Mouse (Mus musculus) embryo, embryonic 10.5 days (tissue): Measurements from ENCODE around the gene Pard3.
A peak's percentile ranks its signal among the peaks of the same experiment; 100 is the strongest.

ENCODE experiments used
- DNase-seq: peaks from one replicate; pipeline ENCODE4 v3.0.0-alpha.2; 2015; ENCODE audit warnings: low spot score

Pard3 gene

GRCm38 (mm10) chr8:127181246-127181645, 117.6 kb downstream of the Pard3 start:
- no peak for DNase-seq

DNA sequence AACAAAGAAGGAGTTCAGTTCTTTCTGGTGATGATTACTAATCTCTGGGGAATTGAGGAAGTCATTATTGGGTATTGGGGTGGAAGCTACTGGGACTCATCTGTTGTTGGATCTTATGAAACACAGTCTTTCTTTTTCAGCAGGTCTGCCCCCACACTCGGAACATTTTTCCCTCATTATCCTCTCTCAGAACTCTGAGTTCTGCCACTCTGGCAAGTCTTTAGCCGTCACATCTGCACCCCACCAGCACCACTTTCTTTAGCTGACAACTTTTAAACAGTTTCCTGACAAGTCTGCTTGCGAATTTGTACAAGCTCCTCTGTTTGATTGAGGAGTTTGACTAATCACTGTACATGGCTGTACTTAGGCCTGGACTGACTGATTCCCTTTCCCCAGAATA, 118.4 kb downstream of the Pard3 start:
- no peak for DNase-seq

DNA sequence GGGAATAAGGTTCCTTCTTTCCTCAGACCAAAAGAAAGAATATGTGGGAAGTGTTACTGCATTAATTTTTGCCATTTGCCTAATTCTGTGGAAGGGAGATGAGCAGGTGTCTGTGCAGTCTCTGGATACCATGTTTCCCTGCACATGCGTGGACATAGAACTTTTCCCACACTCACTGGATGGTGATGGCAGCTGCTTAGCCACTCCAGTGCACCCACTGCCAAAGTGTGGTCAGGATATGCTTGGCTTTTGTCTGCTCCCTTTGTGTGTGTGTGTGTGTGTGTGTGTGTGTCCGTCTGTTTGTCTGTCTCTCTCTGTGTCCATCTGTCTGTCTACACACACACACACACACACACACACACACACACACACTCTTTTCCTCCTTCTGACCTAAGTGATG, 119.8 kb downstream of the Pard3 start:
- DNase-seq: no peak

DNA sequence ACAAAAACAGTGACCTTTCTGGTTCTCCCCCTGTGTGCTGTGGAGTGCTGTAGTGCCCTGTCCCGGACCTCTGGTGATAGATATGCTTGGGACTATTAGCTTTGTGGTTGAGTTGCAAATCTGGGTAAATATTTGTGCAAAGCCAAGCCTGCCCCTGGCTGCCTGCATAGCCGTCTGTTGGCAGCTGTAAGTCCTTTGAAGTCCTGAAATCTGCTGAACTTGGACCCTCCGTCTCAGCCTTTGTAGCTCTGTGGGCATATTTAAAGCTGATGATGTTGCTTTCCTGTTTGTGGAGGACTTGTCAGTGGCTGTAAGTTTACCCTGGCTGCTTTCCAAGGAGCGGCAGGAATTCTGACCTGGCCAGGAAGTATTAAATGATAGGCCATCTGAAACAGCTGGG, 120.3 kb downstream of the Pard3 start:
- DNase-seq: peak; percentile 50

DNA sequence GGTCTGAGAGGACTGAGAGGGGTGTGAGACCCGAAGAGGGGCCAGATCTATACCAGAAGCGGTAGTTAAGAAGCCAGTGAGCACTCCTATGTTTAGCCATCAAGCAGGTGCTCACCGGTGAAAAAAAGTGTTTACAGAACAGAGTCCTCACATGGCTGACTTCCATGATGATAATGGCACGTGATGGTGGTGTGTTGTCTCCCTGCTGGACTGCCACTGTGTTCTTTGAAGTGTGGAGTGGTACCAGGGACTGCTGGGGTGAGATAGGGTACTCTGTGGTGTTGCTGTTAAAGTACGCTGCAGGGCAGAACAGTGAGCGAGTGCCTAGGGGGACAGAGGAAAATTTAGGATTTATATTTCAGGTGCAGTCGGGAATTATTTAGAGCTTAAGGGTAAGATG, 122.2 kb downstream of the Pard3 start:
- no peak for DNase-seq

- DNase-seq: no peak
Measured at GRCm38 (mm10) chr8:127188671-127189070, 125.0 kb downstream of the Pard3 start.

- peak; percentile 78 for DNase-seq
Measured at GRCm38 (mm10) chr8:127190350-127190749, 126.7 kb downstream of the Pard3 start.

GRCm38 (mm10) chr8:127191387-127191786, 127.7 kb downstream of the Pard3 start:
- DNase-seq: peak; percentile 75

- DNase-seq: no peak
Measured at GRCm38 (mm10) chr8:127191824-127192223, 128.1 kb downstream of the Pard3 start.

DNA sequence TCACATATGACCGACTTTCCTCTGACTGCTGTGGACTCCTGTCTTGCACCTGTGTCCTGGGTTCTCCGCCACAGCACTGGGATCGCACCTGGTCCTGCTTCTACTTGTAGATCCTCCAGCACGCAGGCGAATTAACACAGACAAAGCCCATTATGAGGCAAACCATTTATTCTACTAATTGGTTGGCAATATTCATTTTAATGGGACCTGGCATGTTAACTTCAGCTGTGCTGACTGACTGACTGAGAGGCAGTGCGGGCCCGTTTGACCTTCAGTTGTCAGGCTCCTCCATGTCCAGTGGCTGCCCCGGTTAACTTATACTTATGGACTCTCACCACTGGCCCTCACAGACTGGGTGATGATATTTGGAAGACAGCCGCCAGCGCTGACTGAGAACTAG, 128.6 kb downstream of the Pard3 start:
- no peak for DNase-seq

- DNase-seq: no peak
Measured at GRCm38 (mm10) chr8:127193375-127193774, 129.7 kb downstream of the Pard3 start.

- DNase-seq: no peak
Measured at GRCm38 (mm10) chr8:127194786-127195407, 131.2 kb downstream of the Pard3 start.

- DNase-seq: no peak
Measured at GRCm38 (mm10) chr8:127196505-127197265, 133.0 kb downstream of the Pard3 start.

- DNase-seq: no peak
Measured at GRCm38 (mm10) chr8:127207455-127207854, 143.8 kb downstream of the Pard3 start.

- DNase-seq: no peak
Measured at GRCm38 (mm10) chr8:127210621-127211020, 146.9 kb downstream of the Pard3 start.

DNA sequence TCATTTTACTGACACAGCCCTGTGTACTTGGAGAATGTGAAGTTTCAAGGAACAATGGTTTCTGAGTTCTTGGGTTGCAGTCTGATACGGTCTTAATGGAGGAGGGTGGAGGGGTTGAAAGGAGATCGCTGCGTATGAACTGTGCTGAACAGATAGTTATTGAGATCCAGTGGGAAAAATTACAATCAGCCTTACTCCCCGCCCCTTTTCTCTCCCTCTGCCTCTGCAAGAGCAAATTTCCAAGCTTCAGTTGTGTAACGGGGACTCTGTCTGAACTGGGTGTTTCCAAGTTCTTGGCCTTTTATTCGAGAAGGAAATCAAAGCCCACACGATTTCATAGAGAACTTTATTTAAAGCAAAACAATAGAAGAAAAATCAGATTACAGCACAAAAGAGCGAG, 150.6 kb downstream of the Pard3 start:
- no peak for DNase-seq

DNA sequence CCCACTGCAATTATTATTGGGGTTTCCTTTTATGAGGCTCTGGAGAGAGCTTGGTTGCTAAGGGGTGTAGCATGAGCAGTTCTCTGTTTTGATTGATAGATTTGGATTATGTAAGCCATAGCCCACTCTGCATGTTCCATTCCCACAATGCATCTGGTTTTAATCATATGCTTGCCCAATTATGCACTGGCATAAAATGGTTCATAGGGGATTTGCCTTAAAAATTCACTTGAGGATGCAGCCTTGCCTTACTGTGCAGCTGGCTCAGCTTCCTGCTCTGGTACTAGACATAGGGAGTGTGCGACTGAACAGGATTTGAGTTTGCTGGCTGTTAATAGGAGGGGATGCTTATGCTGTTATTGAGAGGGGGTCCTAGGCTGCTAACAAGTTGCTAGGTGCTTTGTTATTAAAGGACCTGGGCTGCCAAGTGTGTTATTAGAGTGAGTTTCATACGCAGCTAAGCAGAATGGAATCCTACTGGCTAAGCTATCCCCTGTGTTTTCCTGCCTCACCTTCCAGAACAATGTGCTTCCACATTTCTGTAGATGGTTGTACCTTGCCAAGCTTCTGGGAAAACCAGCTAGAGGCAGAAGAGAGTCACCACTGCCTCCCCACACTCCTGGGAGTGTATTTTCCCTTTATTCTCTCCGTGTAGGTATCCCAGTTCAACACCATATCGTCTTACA, 151.2 kb downstream of the Pard3 start:
- no peak for DNase-seq

DNA sequence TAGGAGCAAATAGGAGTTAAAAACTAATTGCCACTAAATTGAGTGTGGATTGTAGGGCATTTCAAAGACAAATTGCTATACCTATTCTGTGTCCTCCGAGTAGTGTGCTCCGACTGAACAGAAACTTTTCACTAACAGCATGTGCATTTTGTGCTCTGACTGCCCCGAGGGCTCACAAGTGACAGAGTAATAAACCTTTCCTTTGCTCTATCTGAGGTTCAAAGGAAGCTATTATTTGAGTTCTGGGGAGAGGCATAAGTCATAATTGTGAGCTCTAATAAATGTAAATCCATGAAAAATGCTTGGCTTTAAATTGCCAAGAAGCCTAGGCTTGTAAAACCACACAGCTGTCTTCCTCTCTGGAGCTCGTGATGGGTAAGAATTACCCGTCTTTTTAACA, 156.5 kb downstream of the Pard3 start:
- no peak for DNase-seq

GRCm38 (mm10) chr8:127220615-127221014, 156.9 kb downstream of the Pard3 start:
- DNase-seq: no peak

GRCm38 (mm10) chr8:127222361-127222760, 158.7 kb downstream of the Pard3 start:
- DNase-seq: no peak

- DNase-seq: no peak
Measured at GRCm38 (mm10) chr8:127226996-127227395, 163.3 kb downstream of the Pard3 start.

DNA sequence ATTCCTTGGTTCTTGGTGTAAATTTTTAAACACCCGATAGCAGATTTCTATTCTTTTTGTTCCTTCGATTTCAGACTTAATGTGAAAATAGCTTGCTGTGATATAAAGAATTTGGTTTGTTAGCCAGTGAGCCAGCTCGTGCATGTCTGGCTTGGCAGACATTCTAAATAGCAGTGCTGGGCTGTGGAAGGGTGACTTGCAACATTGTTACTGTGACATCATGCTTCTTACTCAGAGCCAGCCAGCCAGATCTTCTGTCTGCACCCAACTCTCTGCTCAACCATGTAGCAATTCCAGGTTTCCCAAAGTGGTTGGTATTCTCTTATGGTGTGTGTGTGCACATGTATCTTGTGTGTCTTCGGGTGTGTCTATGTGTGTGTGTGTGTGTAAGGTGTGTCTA, 163.7 kb downstream of the Pard3 start:
- no peak for DNase-seq
